Mouse (Mus musculus) gastrocnemius, adult 2 months (tissue): ENCODE measurements around the gene Cd68. TPM values are rescaled to one million over a fixed set of nuclear protein-coding genes. Genes with fewer than 3 reads are reported as not detected.

Source experiments
- DNase-seq: peaks from one replicate; pipeline ENCODE4 v3.0.0; 2022
- H3K27ac ChIP-seq: fragments of 200-600 bp; 2 replicates; pipeline ENCODE4 v1.8.1; 2022; ENCODE audit warnings: mild to moderate bottlenecking
- H3K4me3 ChIP-seq: fragments of 200-600 bp; 2 replicates; pipeline ENCODE4 v1.8.1; 2022; ENCODE audit warnings: mild to moderate bottlenecking, moderate library complexity
- CTCF ChIP-seq: fragments of 200-600 bp; IDR thresholded peaks from 2 replicates; pipeline ENCODE4 v1.8.1; 2022; ENCODE audit warnings: antibody characterized with exemption, mild to moderate bottlenecking, moderate library complexity
- intact Hi-C: fragments of 180-260 bp; cut with DNase I; formaldehyde crosslinking; loops from one replicate; pipeline ENCODE4 v1.15.1; 2025
- total RNA-seq, 2 experiments: library from RNA; stranded (reverse); gene quantifications; 2 replicates each; pipeline ENCODE4 v1.2.3; 2021

Gene Cd68
- total RNA-seq, 2 experiments from 2014 or later = 1.7 to 3.2 TPM

DNA sequence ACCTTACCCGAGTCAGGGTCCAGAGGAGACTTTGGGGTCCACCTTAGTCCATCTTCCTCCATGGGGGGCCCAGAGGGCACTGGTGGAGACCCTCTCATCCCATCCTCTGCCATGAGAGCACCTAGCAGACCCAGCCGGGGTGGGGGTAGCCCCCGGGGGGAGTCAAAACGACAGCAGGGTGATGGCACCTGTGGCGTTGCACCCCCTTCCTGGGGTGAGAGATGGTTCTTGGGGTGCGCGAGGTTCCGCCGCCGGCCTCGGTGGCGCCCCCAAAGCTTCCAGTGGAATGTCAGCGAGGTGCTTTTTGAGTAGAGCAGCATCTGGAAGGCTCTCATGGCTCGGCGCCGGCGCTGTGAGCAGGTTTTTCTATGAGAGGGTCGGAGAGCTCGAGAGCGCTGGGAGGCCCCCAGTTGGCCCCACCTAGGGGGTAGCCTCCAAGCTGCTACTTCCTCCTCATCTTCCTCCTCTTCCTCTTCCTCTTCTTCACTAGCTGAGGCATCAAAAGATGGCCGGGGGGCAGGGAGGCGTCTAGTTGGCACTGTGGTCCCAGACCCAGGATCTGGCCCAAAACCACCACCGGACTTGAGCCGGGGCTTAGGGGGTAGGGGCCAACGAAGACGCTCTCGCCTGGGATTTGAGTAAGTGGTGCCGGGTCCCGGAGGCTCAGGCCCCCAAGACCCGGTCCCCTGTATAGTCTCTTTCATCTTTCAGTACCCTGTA lies 14.3 kb upstream of the Cd68 start:
- Histone ChIP-seq H3K27ac (no peak overlapping the region; the same call in 1 of the 2 replicates), H3K4me3 (peak overlapping the region; percentile 93)
- DNase-seq = no peak
- intact Hi-C loops = loop anchor here (5.0 kb wide), 2 partner anchors 122 to 197 kb away; partner anchors contain the start of genes Fgf11 and Tmem95
- no peak for TF ChIP-seq CTCF

DNA sequence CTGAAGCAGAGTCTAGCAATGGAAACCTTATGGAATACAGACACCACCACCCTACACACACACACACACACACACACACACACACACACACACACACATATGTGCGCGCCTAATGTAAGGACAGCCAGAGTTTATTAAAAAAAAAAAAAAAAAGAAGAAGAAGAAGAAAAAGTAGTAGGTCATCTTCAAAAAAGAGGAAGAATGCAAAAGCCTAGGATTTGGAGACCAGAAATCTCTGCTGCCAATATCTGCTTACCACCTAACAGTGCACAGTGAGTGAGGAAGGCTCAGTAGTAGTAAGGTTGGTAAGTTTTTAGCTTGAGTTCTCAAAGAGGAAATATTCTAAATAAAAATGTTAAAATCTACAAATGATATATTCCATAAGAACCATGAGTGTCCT lies 13.2 kb upstream of the Cd68 start:
- no peak overlapping the region for H3K4me3 ChIP-seq
- no peak for TF ChIP-seq CTCF
- no peak for DNase-seq
- intact Hi-C loops = no loop called here
- H3K27ac ChIP-seq = no peak overlapping the region

DNA sequence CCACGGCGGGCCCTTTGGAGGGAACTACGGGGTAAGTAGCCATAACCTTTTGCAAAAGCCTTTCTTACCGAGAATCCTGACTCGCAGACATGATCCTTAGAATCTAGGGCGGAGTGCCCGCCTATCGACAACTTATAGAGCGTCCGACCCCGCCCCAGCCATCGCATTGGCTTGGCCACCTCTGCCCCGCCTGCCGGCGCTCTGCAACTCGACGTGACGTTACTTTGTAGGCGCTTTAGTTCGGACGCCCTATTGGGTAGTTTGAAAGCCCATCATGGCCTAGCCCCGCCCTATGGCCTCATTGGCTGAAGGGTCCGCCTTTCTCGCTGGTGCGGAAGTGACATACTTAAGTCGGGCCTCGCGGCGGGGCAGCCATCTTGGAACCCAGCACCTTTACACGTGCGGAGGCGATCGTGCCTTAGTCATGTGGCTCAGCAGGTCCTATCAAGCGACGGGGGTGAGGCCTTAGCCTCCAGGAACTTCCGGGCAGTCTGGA lies 6.3 kb upstream of the Cd68 start, which contains the start of gene Eif4a1:
TSS of gene Eif4a1 (minus strand) at position 213 of the 496 bp plus-strand sequence.
- Histone ChIP-seq H3K27ac (peak within 1 kb of the TSS; percentile 97), H3K4me3 (peak within 1 kb of the TSS; percentile 100)
- TF ChIP-seq CTCF = no peak
- intact Hi-C loops = no loop called here
- DNase-seq = peak; percentile 99

DNA sequence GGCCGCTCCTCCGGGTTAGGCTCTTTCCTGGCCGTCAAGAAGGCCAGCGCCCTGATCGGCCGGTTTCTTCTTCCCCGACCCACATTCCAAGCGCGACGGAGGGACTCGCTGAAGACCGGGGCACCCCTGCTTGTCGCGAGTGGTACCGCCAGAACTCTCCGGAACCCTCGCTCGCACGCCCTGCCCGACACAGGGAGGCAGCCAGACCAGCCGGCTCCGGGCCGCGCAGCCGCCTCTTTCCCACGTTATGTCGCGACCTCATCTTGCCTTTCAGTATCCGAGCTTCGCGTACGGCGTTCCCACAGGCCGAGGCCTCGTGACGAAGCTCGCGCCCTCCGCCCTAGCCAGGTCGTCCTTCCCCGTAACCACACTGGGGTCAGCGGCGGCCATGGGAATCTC lies 5.8 kb upstream of the Cd68 start:
- DNase-seq = no peak
- Histone ChIP-seq H3K27ac (peak overlapping the region; percentile 97), H3K4me3 (peak overlapping the region; percentile 100)
- intact Hi-C loops = no loop called here
- TF ChIP-seq CTCF = no peak; the same call in 1 of the 2 replicates

DNA sequence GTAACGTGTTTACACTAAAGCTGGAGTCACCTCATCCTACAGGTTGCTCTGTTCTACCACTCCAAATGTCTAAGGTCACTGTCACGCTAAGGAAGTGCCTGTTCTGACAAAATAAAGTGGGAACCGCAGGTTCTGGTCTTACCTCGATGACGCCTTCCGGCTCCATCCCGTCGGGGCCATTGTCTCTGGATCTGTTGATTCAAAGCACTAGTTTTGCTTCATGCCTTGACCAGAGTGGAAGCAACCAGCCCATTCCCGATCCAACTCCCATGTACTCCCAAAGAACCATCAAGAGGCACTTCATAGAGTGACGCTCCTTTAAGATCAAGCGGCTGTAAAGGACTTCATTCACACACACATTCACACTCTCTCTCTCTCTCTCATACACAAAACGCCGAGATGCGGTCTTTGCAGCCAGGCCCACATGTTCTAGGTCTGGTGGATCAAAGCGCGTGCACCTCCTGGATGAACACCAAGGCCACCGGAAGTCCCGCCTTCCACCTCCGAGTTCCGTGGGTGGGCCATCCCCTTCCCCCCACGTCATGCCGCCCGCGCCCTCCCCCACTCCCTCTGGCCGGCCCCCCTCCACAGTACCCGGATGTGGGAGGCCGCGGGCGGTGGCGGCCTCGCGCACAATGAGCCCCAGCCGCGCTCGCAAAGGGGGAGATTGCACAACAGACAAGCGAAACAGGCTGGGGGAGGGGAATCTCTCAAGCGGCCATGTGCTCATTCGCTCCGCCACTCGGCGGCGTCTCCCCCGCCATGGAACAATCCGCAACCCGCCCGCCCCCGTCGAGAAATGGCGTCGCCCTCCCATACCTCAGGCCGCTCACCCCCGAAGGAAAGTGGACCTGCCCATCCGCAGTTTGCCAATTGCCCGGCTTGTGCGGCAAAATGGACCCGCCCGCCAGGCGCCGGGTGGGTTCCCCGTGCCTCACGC lies 5.1 kb upstream of the Cd68 start:
- no peak; the same call in 1 of the 2 replicates for TF ChIP-seq CTCF
- intact Hi-C loops = no loop called here
- peak; percentile 98 for DNase-seq
- peak overlapping the region; percentile 97 for H3K27ac ChIP-seq
- H3K4me3 ChIP-seq = peak overlapping the region; percentile 100

DNA sequence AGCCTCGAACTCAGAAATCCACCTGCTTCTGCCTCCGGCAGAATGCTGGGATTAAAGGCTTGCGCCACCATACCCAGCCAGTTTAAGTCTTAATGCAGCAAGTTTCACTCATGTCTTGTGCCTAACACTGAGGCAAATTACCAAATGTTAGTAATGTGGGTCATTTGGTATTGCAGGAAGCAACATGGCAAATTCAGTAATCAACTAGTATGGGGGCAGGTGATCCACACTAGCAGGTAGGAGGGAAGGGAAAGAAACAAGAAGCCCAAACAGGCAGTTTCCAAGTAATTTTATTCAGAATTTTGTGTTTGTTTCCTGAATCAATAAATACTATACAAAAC lies 682 bp upstream of the Cd68 start:
- intact Hi-C loops = loop anchor here (10.0 kb wide), 1 partner anchor 328 kb away; the partner anchor contains the start of genes Gabarap and Phf23
- Histone ChIP-seq H3K4me3 (no peak overlapping the region), H3K27ac (no peak overlapping the region)
- no peak for DNase-seq
- no peak for TF ChIP-seq CTCF

DNA sequence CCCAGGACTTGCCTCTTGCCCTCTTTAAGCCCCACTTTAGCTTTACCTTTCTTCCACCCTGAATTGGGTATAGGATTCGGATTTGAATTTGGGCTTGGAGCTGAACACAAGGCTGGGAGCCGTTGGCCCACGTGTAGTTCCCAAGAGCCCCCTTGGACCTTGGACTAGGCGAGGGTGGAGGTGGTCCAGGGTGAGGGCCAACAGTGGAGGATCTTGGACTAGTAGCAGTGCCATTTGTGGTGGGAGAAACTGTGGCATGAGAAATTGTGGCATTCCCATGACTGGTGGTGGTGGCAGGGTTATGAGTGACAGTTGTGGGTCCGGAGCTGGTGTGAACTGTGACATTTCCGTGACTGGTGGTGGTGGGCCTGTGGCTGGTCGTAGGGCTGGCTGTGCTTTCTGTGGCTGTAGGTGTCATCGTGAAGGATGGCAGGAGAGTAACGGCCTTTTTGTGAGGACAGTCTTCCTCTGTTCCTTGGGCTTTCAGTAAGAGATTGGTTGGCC lies 444 bp downstream of the Cd68 start:
- peak overlapping the region; percentile 16; the same call in 1 of the 2 replicates for H3K27ac ChIP-seq
- intact Hi-C loops = loop anchor here (10.0 kb wide), 1 partner anchor 329 kb away; the partner anchor contains the start of genes Gabarap and Phf23
- no peak for TF ChIP-seq CTCF

DNA sequence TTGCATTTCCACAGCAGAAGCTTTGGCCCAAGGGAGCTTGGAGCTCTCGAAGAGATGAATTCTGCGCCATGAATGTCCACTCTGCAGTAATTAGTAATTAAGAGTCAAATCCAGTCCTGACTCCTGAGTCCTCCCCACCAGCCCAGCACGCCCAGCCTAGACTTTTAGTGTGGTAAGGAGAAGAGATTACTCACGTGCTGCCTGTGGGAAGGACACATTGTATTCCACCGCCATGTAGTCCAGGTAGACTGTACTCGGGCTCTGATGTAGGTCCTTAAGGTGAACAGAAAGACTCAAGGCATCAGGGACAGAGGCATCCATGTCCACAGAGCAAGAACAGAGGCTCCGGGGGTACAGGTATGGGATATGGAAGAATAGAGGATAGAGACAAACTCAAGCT lies 1.1 kb downstream of the Cd68 start:
- TF ChIP-seq CTCF = no peak
- Histone ChIP-seq H3K27ac (peak overlapping the region; percentile 97), H3K4me3 (0 out of 2 replicates have a peak overlapping the region, but pooled peaks have one; percentile 41)
- intact Hi-C loops = loop anchor here (10.0 kb wide), 1 partner anchor 330 kb away; the partner anchor contains the start of genes Gabarap and Phf23
- no peak for DNase-seq

More for the DNA sequence above, 444 bp downstream of the Cd68 start:
- H3K4me3 ChIP-seq = peak overlapping the region; percentile 41
- DNase-seq = no peak

DNA sequence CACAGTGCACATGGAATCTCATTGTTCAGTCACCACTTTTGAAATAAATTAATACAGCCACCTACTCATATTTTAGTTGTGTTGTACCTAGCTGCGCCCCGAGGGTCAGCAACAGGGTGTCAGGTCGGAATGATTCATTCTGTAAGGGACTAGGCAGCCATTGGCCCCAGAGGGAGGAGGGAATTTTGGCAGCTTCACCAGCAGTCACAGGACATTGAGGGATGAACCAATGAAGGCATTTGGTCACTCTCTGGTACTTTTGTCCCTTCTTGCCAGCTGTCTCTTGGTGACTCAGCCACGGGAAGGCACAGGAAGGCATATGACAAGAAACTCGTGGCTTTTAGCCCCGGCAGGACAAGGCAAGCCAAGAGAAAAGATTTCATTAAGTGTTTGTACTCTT lies 2.2 kb downstream of the Cd68 start:
- peak overlapping the region; percentile 97 for H3K27ac ChIP-seq
- intact Hi-C loops = loop anchor here (2.0 to 10.0 kb wide), 2 partner anchors 83 to 331 kb away; partner anchors contain the start of genes Gabarap, Phf23, Trp53 and Wrap53

DNA sequence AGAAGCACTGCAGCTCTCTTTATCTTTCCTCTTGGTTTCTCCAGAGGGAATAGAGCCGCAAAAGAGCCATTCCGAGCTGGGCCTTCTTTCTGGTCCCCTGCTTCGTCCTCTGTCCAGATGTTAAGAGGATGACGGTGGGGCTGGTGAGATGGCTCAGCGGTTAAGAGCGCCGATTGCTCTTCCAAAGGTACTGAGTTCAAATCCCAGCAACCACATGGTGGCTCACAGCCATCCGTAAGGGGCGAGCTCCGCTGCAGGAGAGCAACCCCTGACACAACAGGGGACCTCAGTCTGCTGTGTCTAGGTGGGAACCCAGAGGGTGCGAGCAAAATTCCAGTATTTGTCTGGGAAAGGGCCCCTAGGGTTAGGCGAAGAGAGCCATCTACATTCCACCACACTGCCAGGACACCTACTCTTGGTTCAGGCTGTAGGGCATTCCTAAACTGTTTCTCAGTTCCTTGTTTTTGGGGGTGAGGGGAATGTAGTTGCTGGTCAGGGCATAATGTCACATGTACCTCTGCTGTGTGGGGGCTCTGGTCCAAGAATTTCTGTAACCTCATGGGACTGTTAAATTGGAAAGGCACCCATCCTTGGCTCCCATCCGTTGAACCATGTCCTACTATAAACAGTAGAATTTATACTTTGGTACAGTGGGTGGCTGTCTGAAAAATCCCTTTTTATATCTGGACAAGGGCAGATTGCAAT lies 2.8 kb downstream of the Cd68 start:
- no peak for TF ChIP-seq CTCF
- H3K27ac ChIP-seq = peak overlapping the region; percentile 97
- intact Hi-C loops = loop anchor here (2.0 to 10.0 kb wide), 2 partner anchors 82 to 332 kb away; partner anchors contain the start of genes Gabarap, Phf23, Trp53 and Wrap53
- DNase-seq = peak; percentile 45
- peak overlapping the region; percentile 88 for H3K4me3 ChIP-seq

More for the DNA sequence above, 2.2 kb downstream of the Cd68 start:
- peak; percentile 34 for DNase-seq
- no peak for TF ChIP-seq CTCF
- no peak overlapping the region; the same call in 1 of the 2 replicates for H3K4me3 ChIP-seq

DNA sequence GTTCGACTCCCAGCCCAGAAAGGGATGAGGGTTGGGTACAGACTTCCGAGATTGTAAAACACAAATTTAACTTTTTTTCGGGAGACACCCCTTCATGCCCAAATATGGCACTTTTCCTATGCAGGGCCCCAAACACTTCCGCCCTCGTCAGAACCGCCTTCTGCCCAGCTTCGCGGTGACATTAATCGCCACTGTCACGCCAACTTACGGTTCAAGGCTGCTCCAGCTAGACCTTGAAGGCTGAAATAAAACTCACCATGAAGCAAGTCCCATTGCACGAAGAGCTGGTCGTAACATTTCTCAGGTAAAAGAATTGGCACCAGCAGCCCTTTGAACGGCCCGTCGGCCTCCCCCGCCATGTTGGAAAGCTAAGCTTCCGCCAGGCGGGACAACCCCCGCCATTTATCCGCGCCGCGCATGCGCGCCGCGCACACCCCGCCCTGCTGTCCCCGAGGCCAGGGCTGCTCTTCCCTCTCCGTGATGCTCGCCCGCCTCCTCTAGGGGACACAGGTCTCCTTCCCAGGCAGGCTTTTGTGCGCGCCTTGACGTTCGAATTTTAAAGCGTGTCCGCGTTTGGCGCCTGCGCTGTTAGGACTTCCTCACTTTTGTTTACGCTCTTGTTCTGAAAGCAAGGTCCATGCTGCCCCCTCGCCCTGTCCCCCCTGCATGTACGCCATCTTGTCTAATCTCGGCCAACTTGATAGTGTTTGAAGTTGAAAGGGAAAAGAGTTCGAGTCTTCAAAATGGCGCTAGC lies 3.6 kb downstream of the Cd68 start, which contains the start of gene Mpdu1:
TSS of gene Mpdu1 (minus strand) at position 430 of the 754 bp plus-strand sequence.
- peak within 1 kb of the TSS; percentile 88 for H3K4me3 ChIP-seq
- intact Hi-C loops = loop anchor here (2.0 to 10.0 kb wide), 2 partner anchors 82 to 332 kb away; partner anchors contain the start of genes Gabarap, Phf23, Trp53 and Wrap53
- peak; percentile 41 for TF ChIP-seq CTCF
- peak within 1 kb of the TSS; percentile 97 for H3K27ac ChIP-seq
- peak; percentile 95 for DNase-seq
